Mouse (Mus musculus): ENCODE measurements around the gene Lrp3.
"Not testable (repeated sequence)": the region's sequence is repeated elsewhere in the genome, so short reads cannot be mapped to it uniquely, and the experiment has no call there.

The Lrp3 gene

DNA sequence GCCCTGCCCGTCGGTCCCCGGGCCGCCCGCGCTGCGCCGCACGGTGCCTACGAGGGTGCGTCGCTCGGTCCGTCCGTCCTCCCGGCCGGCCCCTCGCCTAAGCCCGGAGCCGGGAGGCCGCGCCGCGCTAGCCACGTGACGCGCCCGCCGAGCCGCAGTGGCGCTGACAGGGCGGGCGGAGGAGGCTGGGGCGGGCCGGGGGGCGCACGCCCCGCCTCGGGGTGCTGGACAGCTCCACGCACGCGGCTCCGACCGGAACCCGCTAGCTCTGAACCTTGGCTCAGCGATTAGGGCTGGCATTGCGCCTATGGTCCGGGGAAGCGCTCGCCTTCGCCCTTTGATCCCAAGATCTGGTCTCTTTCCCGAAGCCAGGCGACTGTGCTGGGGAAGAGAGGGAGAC is at the start of gene Lrp3:
Lrp3 (minus strand) TSS at position 274 of the 400 bp plus-strand sequence.
- DNase-seq (ENCODE audit: low read depth), result peak; percentile 13

DNA sequence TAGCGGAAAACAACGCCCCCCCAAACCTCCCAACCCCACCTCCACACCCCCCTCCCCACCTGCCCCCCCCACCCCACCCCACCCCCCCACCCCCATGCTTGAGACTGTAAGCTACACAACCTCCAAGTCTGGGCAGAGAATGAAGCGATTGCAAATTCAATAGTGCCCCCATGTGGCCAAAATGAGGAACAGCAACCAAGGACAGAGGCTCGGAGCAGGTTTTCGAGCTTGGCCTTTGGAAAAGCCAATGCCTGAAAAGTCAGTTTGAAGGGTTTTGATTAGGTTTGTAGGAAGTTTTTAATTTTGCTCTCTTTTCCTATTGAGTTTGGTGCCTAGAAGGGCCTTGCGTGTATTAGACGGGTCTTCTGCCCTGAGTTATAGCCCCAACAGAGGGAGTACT is 49.4 kb upstream of the Lrp3 start:
- DNase-seq (ENCODE audit: low read depth), result peak; percentile 33

GRCm38 (mm10) chr7:35263595-35264489 is 48.5 kb upstream of the Lrp3 start:
- no peak for DNase-seq (ENCODE audit: low read depth)

GRCm38 (mm10) chr7:35259384-35259783 is 44.1 kb upstream of the Lrp3 start:
- no peak for DNase-seq (ENCODE audit: low read depth)

DNA sequence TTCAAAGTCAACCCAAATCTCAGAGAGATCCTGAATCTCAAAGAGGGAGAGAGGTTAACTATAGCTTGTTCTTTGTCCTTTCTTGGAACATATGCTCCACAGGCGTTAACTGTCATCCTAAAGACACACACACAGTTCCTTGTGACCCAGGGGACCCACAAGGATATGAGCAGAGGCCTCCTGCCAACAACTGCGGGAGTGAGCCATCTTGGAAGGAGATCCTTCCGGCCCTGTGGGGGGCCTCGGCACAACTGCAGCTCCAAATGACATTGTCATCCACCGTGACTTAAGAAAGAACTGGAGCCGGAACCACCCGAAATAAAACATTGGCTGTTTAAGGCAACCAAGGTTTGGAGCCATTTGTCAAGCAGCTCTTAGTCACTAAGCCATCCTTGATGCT is 43.0 kb upstream of the Lrp3 start:
- DNase-seq (ENCODE audit: low read depth), result no peak

DNA sequence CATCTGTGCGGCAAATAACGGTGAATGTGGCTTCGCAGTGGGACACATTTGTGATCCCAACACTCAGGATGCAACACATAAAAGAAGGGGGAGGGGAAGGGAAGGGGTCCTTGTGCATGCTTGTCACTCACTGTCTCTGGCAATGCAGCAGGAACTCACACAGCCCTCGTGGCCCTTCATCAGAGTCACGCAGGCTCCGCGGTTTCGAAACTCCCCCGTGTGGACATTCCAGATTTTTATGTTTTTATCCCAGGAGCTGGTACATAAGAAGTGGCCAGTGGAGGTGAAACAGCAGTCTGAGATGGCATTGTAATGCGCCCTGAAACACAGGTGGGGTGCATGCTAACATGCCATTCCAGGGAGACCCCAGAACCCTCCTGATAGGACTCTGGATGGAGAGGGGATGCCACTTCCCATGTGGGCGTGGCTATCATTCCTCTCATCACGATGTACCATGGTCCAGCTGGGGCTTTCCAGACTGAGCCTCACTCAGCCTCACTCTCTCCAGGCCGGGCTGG is 36.8 kb upstream of the Lrp3 start:
- DNase-seq (ENCODE audit: low read depth), result no peak

DNA sequence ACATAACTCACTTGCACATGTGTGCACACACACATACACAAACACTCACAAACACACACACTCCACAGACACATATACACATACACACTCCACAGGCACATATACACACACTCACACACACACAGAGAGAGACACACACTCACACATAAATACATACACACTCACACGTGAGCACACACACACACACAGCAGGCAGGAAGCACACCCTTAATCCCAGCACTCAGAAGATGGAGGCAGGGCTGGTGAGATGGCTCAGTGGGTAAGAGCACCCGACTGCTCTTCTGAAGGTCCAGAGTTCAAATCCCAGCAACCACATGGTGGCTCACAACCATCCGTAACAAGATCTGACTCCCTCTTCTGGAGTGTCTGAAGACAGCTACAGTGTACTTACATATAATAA is 22.6 kb upstream of the Lrp3 start:
- DNase-seq (ENCODE audit: low read depth), result not testable (repeated sequence)

DNA sequence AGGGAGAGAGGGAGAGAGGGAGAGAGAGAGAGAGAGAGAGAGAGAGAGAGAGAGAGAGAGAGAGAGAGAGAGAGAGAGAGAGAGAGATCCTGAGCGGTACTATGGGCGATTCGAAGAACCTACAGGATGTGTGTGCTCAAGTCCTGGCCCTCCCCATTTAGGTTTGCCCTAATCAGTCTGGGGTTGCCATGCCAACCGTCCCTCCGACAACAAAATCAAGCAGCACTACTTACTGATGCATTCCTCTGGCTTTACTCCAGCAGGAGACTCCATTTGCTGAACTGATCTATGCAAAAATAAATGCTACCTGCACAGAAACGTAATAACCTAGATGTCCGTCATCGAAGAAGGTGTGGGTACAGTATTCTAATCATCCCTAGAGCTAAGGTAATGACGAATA is 20.0 kb upstream of the Lrp3 start:
- peak; percentile 46 for DNase-seq (ENCODE audit: low read depth)

DNA sequence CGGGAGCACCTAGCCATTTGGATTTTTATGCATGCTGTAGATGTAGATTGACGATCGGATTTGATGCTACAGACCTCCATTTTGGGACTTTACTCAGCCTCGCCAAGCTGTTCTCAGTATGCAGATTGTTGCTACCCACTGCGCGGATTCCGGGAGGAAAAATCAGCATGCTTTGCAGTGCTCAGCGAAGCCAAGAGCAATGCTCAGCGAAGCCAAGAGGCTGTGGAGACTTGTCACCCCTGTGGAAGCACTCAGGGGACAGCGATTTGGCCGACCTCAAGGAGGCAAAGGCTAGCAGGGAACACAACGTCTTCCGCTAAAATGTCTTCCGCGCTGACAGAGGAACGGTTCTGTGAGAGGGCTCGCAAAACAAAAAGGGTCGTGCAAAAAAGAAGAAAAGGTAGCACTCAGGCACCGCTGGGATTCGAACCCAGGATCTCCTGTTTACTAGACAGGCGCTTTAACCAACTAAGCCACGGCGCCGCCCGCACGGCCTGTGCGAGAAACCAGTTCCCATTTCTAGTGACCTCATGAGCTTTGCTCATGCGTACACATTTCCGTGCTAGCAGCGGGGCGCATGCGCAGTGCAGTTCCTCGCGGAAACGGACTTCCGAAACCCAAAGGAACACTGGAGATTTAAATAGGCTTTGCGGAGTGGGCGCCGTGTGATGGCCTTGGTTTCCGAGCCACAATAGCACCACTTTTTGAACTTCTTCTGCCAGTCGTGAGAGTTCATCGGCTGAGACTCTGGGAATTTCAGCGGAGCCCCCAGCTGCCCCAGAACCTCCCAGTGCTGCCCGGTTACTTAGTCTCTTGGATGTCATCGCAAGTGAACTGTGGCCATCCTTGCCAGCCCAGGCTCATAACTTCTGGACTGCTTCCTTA is 19.3 kb upstream of the Lrp3 start:
- DNase-seq (ENCODE audit: low read depth), result peak; percentile 90

DNA sequence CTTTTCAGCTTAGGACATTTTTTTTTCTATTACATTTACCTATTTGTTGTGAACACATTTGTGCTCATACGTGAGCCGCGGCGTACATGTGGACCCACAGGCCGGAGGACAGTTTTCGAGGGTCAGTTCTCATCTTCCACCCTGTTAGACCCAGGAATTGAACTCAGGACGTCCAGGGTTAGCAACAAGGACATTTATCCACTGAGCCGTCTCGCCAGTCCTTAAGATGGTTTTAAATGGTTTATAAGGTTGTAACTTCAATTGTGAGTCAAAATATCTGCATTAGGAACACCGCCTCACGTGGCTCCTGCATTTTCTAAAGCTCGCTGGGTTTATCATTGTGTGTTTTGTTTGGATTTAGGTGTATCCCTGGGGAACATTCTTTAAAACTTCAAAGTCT is 18.6 kb upstream of the Lrp3 start:
- no peak for DNase-seq (ENCODE audit: low read depth)

DNA sequence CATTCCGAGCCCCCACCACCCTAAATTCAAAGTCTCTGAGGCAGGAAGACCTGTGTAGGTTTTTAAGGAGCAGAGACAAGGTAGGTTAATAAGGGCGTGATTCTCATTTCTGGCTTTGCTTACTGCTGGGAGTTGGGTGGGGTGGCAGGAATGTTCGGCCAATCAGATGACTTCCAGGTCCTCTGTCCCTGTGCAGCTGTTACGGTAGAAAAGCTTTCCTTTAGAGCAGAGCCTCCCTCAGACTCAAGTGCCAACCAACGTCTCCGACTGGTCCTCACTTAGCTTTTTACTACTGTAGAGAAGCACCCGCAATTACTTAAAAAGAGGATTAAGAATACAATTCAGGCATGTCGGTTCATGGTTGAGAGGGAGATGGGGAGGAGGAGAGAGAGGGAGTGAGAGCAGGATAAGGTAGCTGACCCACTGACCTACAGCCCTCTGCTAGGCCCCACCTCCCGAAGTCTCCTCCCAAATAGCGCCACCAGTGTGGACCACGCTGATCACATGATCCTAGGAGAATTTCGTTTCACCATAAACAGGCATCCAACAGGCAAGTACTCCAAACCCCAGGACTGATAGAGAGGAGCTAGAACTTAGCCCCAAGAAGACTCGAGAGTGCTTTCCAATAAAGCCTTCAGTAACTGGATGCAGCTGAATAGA is 17.6 kb upstream of the Lrp3 start:
- no peak for DNase-seq (ENCODE audit: low read depth)

- DNase-seq (ENCODE audit: low read depth), result peak; percentile 34
These were observed 15.0 kb upstream of the Lrp3 start for GRCm38 (mm10) chr7:35230333-35230732.

DNA sequence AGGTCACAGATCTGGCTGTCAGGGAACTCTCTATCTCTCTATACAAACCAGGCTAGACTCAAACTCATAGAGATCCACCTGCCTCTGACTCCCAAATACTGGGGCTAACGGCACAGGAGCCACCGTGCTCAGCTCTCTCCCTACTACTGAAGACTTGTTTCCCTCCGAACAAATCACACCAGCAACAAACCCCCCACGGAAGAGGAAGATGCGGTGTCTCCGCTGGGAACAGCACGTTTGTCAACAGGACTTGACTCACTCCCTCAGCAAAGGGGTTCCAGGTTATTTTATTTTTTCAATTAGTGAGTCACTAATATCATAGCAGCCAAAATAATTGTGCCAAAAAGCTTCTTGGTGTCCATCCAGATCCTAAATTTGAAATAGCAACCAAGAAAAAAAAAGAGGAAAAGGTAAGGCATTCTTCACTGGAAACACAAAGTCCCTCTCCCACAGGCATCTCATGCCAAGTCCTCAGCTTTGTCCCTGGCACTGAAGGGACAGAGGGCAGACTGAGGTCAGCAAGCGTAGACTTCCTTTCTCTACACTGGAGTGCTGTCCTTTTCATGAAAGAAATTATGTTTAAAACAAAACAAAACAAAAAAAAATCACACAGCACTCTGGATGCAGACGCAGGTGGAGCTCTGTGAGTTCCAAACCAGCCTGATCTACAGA is 5.5 kb upstream of the Lrp3 start:
- DNase-seq (ENCODE audit: low read depth), result no peak

GRCm38 (mm10) chr7:35215731-35216130 is 433 bp upstream of the Lrp3 start:
- DNase-seq (ENCODE audit: low read depth), result no peak

GRCm38 (mm10) chr7:35214442-35215222 is 666 bp downstream of the Lrp3 start:
- DNase-seq (ENCODE audit: low read depth), result no peak

DNA sequence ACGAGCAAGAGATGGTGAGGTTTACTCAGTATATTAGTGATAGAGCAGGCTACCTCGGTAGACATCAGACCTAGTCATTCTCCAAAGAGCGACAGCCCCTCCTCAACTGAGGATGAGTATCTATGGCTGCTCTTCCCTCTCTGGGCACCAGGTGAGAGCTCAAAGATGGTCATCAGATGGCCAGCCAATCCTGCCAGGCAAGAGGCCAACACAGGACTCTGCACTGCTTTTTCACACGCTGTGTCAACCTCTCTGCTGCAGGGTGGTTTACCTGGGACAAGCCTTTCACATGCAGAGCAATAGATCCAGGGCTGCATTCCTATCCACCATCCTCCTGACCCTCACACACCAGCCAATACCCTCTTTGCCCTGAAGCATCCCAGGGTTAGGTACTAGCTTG is 3.5 kb downstream of the Lrp3 start:
- no peak for DNase-seq (ENCODE audit: low read depth)

DNA sequence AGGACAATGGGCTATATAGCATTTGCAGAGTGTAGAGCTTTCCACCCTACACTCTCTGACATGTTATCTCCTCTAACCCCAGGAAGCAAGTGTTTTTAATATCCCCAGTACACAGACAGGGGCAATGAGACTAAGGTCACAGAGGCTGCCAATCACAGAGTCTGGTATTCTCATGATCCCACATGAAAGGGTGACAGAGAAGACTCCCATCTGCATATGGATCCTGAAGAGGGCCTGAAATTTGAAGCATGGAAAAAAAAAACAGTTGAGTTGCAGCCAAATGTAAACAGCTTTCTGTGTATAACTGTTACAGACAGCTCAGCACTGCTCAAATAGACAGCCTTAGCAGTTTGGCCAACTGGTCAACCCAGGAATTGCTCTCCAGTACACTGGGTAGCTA is 15.5 kb downstream of the Lrp3 start:
- no peak for DNase-seq (ENCODE audit: low read depth)

GRCm38 (mm10) chr7:35198981-35199754 is 16.1 kb downstream of the Lrp3 start:
- no peak for DNase-seq (ENCODE audit: low read depth)

DNA sequence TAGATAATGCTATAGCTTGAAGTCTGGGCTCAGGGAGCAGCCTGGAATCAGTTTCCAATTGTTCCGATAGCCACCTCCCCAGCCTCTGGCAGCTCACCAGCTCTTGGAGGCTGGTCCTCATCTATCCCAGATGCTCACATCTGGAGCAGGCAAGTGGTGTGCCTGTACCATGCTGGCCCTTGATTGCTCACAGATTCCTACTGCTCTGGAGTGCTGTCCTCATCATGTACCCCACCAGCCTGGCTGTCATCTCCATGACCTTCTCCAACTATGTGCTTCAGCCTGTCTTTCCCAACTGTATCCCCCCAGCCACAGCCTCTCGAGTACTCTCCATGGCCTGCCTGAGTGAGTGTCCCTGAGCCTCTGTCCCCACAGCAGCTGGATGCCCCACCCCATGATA is 18.3 kb downstream of the Lrp3 start:
- DNase-seq (ENCODE audit: low read depth), result no peak

GRCm38 (mm10) chr7:35191276-35191675 is 24.0 kb downstream of the Lrp3 start:
- no peak for DNase-seq (ENCODE audit: low read depth)

Measured in c-Kit-positive CD71-negative TER-119-negative erythroid progenitor cells, embryonic 14.5 days (primary cell).